Mouse (Mus musculus) midbrain, embryonic 16.5 days (tissue): Measurements from ENCODE around the gene Helt. TPM values are rescaled to one million over a fixed set of nuclear protein-coding genes. Genes with fewer than 3 reads are reported as not detected.

ENCODE experiments used
- ATAC-seq: fragments of 200-750 bp; cut with Nextera tagmentation; 2 replicates; pipeline ENCODE4 v1.8.0; 2017; ENCODE audit warnings: moderate TSS enrichment
- H3K27ac ChIP-seq: fragments of 300-500 bp; sonication (generic); 2 replicates; pipeline ENCODE4 v1.5.1; 2014; ENCODE audit warnings: mild to moderate bottlenecking, low read length, mixed read lengths
- H3K27me3 ChIP-seq: fragments of 300-500 bp; sonication (generic); 2 replicates; pipeline ENCODE4 v1.6.1; 2014; ENCODE audit warnings: low read depth, low read length, mixed read lengths; ENCODE audit not compliant: control insufficient read depth, insufficient read depth
- H3K36me3 ChIP-seq: fragments of 300-500 bp; sonication (generic); 2 replicates; pipeline ENCODE4 v1.6.1; 2014; ENCODE audit warnings: mild to moderate bottlenecking, low read length, moderate library complexity, mixed read lengths; ENCODE audit not compliant: control insufficient read depth, insufficient read depth
- H3K4me1 ChIP-seq: fragments of 300-500 bp; sonication (generic); 2 replicates; pipeline ENCODE4 v1.6.1; 2014; ENCODE audit warnings: mild to moderate bottlenecking, low read length, mixed read lengths; ENCODE audit not compliant: control insufficient read depth, insufficient read depth
- H3K4me2 ChIP-seq: fragments of 300-500 bp; sonication (generic); 2 replicates; pipeline ENCODE4 v1.6.1; 2014; ENCODE audit warnings: mild to moderate bottlenecking, low read length, mixed read lengths
- H3K4me3 ChIP-seq: fragments of 300-500 bp; sonication (generic); 2 replicates; pipeline ENCODE4 v1.5.1; 2014; ENCODE audit warnings: low read depth, mild to moderate bottlenecking, low read length, moderate library complexity, mixed read lengths
- H3K9ac ChIP-seq: fragments of 300-500 bp; sonication (generic); 2 replicates; pipeline ENCODE4 v1.6.1; 2014; ENCODE audit warnings: low read depth, low read length, mixed read lengths
- H3K9me3 ChIP-seq: fragments of 300-500 bp; sonication (generic); replicated peaks from 2 replicates; pipeline ENCODE4 v1.6.1; 2014; ENCODE audit warnings: mild to moderate bottlenecking, low read length, mixed read lengths; ENCODE audit not compliant: control insufficient read depth, poor library complexity, severe bottlenecking
- WGBS: fragments of 180-500 bp; shearing (Covaris S2); extraction: QIAGEN DNeasy Blood & Tissue Kit; methylation state at CpG from one replicate; pipeline ENCODE4 v1.1.7; 2014; 5-methylcytosine and 5-hydroxymethylcytosine counted together
- polyA plus RNA-seq: library from polyadenylated mRNA; unstranded; fragments of >200 nt; fragmentation: Nextera tagmentation; extraction: Ambion mirVana; gene quantifications from 2 replicates; pipeline ENCODE4 v1.2.1, GENCODE M21; 2015

Helt gene
- polyA plus RNA-seq, 1 experiment from 2014 or later = 2.8 TPM

GRCm38 (mm10) chr8:46311159-46311558 is 16.7 kb upstream of the Helt start:
- no peak for ATAC-seq
- Histone ChIP-seq H3K27me3 (peaks cover 3% of the 10 kb centered on the region; the same call in 1 of the 2 replicates), H3K36me3 (no peaks in the 10 kb centered on the region), H3K27ac (no peak overlapping the region), H3K4me1 (no peaks in the 10 kb centered on the region), H3K9ac (no peak overlapping the region), H3K9me3 (no peaks in the 10 kb centered on the region), H3K4me3 (no peak overlapping the region), H3K4me2 (no peak overlapping the region)
- 9% methylated on average over 10 of the region's 10 CpGs for WGBS

- 0 out of 2 replicates have a peak, but pooled peaks cover 2% of the 10 kb centered on the region for H3K4me1 ChIP-seq
- no peak overlapping the region for H3K4me3 ChIP-seq
- H3K9me3 ChIP-seq = no peaks in the 10 kb centered on the region
- no peak overlapping the region for H3K27ac ChIP-seq
- whole genome bisulfite sequencing = 85% methylated on average over 2 of the region's 2 CpGs
- no peak for ATAC-seq
- peaks cover 3% of the 10 kb centered on the region; the same call in 1 of the 2 replicates for H3K27me3 ChIP-seq
- no peaks in the 10 kb centered on the region for H3K36me3 ChIP-seq
- H3K9ac ChIP-seq = no peak overlapping the region
- no peak overlapping the region for H3K4me2 ChIP-seq
Observed at GRCm38 (mm10) chr8:46308189-46308588, 13.7 kb upstream of the Helt start.

GRCm38 (mm10) chr8:46305733-46306349 is 11.4 kb upstream of the Helt start:
- H3K4me2 ChIP-seq = no peak overlapping the region
- H3K4me3 ChIP-seq = no peak overlapping the region
- 0 out of 2 replicates have a peak, but pooled peaks cover 2% of the 10 kb centered on the region for H3K4me1 ChIP-seq
- no peaks in the 10 kb centered on the region for H3K36me3 ChIP-seq
- ATAC-seq = no peak
- H3K27ac ChIP-seq = no peak overlapping the region
- no peak overlapping the region for H3K9ac ChIP-seq
- WGBS = 4% methylated on average over 9 of the region's 9 CpGs
- peaks cover 3% of the 10 kb centered on the region; the same call in 1 of the 2 replicates for H3K27me3 ChIP-seq
- no peaks in the 10 kb centered on the region for H3K9me3 ChIP-seq

GRCm38 (mm10) chr8:46302121-46302520 is 7.7 kb upstream of the Helt start:
- H3K9ac ChIP-seq = no peak overlapping the region
- ATAC-seq = no peak
- WGBS = 86% methylated on average over 9 of the region's 9 CpGs

GRCm38 (mm10) chr8:46298847-46299246 is 4.4 kb upstream of the Helt start:
- H3K9me3 ChIP-seq = no peaks in the 10 kb centered on the region
- H3K36me3 ChIP-seq = no peaks in the 10 kb centered on the region
- no peak overlapping the region for H3K27ac ChIP-seq
- ATAC-seq = no peak
- H3K27me3 ChIP-seq = peaks cover 42% of the 10 kb centered on the region
- H3K4me3 ChIP-seq = no peak overlapping the region
- WGBS = 27% methylated on average over 7 of the region's 7 CpGs
- peaks cover 10% of the 10 kb centered on the region; the same call in 1 of the 2 replicates for H3K4me1 ChIP-seq
- no peak overlapping the region for H3K4me2 ChIP-seq
- H3K9ac ChIP-seq = no peak overlapping the region

More at GRCm38 (mm10) chr8:46302121-46302520, 7.7 kb upstream of the Helt start:
- Histone ChIP-seq H3K4me2 (no peak overlapping the region), H3K36me3 (no peaks in the 10 kb centered on the region), H3K27me3 (peaks cover 10% of the 10 kb centered on the region), H3K27ac (no peak overlapping the region), H3K4me3 (no peak overlapping the region), H3K4me1 (0 out of 2 replicates have a peak, but pooled peaks cover 2% of the 10 kb centered on the region), H3K9me3 (no peaks in the 10 kb centered on the region)

- H3K4me3 ChIP-seq = no peak overlapping the region
- H3K4me2 ChIP-seq = peak overlapping the region; percentile 10; the same call in 1 of the 2 replicates
- H3K36me3 ChIP-seq = no peaks in the 10 kb centered on the region
- under 1% methylated on average over 11 of the region's 11 CpGs for WGBS
- no peak overlapping the region for H3K27ac ChIP-seq
- H3K9me3 ChIP-seq = no peaks in the 10 kb centered on the region
- H3K4me1 ChIP-seq = peaks cover 25% of the 10 kb centered on the region; the same call in 1 of the 2 replicates
- peaks cover 65% of the 10 kb centered on the region for H3K27me3 ChIP-seq
- no peak for ATAC-seq
- no peak overlapping the region for H3K9ac ChIP-seq
Observed at GRCm38 (mm10) chr8:46296551-46296950, 2.1 kb upstream of the Helt start.

- no peak overlapping the region for H3K4me2 ChIP-seq
- H3K27me3 ChIP-seq = peaks cover 66% of the 10 kb centered on the region
- no peaks in the 10 kb centered on the region for H3K9me3 ChIP-seq
- H3K36me3 ChIP-seq = no peaks in the 10 kb centered on the region
- H3K27ac ChIP-seq = no peak overlapping the region
- peaks cover 25% of the 10 kb centered on the region; the same call in 1 of the 2 replicates for H3K4me1 ChIP-seq
- WGBS = under 1% methylated on average over 8 of the region's 8 CpGs
- H3K4me3 ChIP-seq = no peak overlapping the region
- no peak for ATAC-seq
- H3K9ac ChIP-seq = no peak overlapping the region
Observed at GRCm38 (mm10) chr8:46295951-46296350, 1.5 kb upstream of the Helt start.

- WGBS = under 1% methylated on average over 14 of the region's 14 CpGs
- Histone ChIP-seq H3K4me2 (no peak overlapping the region), H3K9ac (no peak overlapping the region), H3K27me3 (peaks cover 73% of the 10 kb centered on the region), H3K27ac (no peak overlapping the region), H3K9me3 (no peaks in the 10 kb centered on the region), H3K4me3 (no peak overlapping the region), H3K4me1 (peaks cover 25% of the 10 kb centered on the region; the same call in 1 of the 2 replicates), H3K36me3 (no peaks in the 10 kb centered on the region)
- no peak for ATAC-seq
Observed at GRCm38 (mm10) chr8:46295101-46295534, 647 bp upstream of the Helt start.

GRCm38 (mm10) chr8:46293741-46294151 is 725 bp downstream of the Helt start:
- H3K4me2 ChIP-seq = peak overlapping the region; percentile 50
- no peak overlapping the region for H3K27ac ChIP-seq
- H3K9me3 ChIP-seq = no peaks in the 10 kb centered on the region
- peaks cover 25% of the 10 kb centered on the region; the same call in 1 of the 2 replicates for H3K4me1 ChIP-seq
- no peak overlapping the region; the same call in 1 of the 2 replicates for H3K4me3 ChIP-seq
- no peak overlapping the region for H3K9ac ChIP-seq
- no peak for ATAC-seq
- peaks cover 76% of the 10 kb centered on the region for H3K27me3 ChIP-seq
- no peaks in the 10 kb centered on the region for H3K36me3 ChIP-seq
- WGBS = 2% methylated on average over 16 of the region's 16 CpGs
